Mouse (Mus musculus): ENCODE measurements around the gene Usp44.

DNA sequence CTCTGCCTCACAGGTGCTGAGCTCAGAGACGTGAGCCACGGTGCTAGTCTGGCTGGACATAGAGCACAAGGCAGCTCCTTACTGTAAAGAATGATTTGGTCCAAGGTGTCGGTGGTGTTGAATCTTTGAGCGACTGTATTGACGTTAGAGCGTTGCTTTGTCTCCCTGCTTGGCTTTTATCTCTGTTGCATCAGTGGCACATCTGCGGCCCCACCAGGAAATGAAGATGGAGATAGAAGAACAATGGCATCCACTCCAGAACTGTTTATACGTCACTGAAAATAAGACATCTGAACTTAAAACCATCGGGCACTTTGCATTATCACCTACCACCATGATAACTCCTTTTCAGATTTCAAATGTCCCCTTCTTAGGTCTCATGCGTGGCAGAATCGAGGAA is 68.6 kb downstream of the Usp44 start:
- TF ChIP-seq EP300 (IDR thresholded peaks at IDR 0.05) (no peak), CTCF (IDR thresholded peaks at IDR 0.05) (no peak)

Data from lung, postnatal 0 days (tissue).